Mouse (Mus musculus) kidney, postnatal 14 days (tissue): ENCODE data around the gene Ces1e.
"Not testable (repeated sequence)": the region's sequence is repeated elsewhere in the genome, so short reads cannot be mapped to it uniquely, and the experiment has no call there.

Experiments
- DNase-seq: peaks from one replicate; pipeline ENCODE4 v3.0.0; 2022; ENCODE audit warnings: mixed read lengths

Gene Ces1e

DNA sequence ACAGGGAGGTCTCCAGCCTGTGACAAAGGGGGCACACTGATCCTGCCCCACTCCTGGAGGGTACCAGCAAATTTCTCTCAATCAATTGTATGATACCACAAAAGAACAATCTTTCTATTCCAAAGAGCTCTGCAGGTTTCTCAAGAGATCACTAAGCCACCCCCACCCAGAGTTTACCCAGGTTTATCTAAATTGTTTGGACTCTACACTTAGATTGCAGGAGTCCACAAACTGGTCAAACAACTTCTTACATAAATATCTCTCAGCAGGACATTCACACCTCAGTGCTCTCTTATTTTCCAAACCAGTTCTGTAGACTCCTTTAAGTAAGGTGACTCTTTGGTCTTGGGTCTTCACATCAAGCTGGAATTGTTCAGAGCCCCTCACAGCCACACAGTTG lies at the start of gene Ces1e:
TSS of gene Ces1e (minus strand) at position 174 of the 400 bp plus-strand sequence.
- peak; percentile 7 for DNase-seq

GRCm38 (mm10) chr8:93278176-93278805 lies 48.9 kb upstream of the Ces1e start:
- DNase-seq: no peak

- no peak for DNase-seq
Measured at GRCm38 (mm10) chr8:93274609-93275008, 45.2 kb upstream of the Ces1e start.

DNA sequence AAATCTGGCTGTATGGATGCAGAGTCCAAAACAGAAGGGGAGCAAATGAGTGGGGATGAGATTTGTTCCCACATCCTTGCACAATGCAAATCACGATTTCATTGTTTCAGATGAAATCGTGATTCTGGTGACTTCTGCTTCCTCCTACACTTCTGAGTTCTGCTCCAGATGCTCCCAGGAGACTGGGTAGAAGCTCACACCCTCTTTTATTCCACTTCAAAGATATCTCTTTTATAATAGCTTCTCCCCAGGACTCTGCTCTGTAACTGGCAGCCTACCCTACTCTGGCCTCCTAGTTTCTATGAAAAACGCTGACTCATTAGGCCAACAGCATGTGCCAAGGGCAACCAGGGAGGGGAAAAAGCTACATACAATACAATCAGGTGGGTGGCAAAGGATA lies 43.9 kb upstream of the Ces1e start:
- peak; percentile 6 for DNase-seq

GRCm38 (mm10) chr8:93272686-93273085 lies 43.3 kb upstream of the Ces1e start:
- peak; percentile 46 for DNase-seq

DNA sequence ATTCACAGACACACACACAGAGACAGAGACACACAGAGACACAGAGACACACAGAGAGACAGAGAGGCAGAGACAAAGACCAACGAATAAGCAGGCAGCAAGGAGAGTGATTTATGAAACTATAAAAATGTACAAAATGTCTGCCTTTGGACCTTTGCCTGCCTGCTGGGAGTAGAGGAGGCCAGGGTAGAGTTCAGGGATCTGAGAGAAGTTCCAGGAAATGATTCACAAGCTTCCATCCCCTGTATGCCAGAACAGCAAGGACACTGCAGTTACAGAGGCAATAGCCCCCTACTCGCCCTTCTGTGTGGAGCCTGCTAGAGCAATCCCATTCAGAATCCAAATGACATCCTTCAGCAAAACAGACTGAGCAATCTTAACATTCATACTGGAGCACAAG lies 32.0 kb upstream of the Ces1e start:
- peak; percentile 12 for DNase-seq

- no peak for DNase-seq
Measured at GRCm38 (mm10) chr8:93252400-93252925, 23.0 kb upstream of the Ces1e start.

DNA sequence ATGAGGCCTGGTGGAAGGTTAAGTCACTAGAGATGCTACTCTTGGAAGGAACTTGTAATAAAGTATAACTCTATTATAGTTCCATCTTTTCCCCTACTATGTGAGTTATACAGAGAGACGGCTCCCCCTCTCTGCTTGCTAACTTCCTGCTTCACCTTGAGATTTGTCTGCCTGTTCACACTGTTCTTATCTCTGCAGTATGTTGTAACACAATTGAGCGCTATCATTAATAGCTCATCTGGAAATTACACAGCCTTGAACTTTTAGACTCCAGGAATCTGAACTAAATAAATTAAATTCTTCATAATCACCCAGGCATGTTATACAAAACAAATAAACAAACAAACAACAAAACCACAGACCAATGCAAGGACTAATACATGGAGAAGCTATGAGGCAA lies 16.6 kb upstream of the Ces1e start:
- DNase-seq: no peak

DNA sequence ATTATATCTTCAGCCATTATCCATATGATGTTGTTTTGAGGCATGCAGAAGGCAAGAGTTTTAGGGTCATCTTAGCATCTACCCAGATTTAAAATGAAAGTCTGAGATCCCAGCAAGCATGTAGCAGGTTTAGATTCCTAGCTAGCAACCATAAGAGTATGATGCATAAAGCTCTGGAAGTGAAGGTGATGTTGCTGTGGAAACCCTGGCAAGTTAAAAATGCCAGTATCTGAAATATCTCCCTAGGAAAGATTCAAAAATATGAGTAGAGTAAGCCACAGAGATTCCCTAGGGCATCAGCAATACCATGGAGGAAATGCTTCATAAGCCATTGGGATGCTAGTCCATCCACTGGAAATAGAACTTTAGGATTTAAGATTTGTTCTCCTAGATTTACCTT lies 10.5 kb upstream of the Ces1e start:
- DNase-seq: no peak

DNA sequence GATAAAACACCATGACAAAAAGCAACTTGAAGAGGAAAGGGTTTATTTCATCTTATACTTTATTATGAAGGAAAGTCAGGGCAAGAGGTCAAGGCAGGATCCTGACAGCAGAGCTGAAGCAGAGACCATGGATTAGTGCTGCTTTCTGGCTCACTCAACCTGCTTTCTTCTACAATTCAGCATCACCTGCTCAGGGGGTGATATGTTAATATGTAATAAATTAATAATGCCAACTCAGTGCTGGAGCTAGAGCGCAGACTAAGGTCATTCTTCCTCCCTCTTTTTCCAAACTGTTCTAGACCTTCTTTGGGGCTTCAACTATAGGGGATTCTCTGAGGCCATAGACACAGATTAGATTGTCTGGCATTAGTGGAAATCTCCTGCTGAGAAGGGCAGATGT lies 6.3 kb upstream of the Ces1e start:
- no peak for DNase-seq

- no peak for DNase-seq
Measured at GRCm38 (mm10) chr8:93234706-93235105, 5.3 kb upstream of the Ces1e start.

- DNase-seq: no peak
Measured at GRCm38 (mm10) chr8:93234068-93234467, 4.6 kb upstream of the Ces1e start.

DNA sequence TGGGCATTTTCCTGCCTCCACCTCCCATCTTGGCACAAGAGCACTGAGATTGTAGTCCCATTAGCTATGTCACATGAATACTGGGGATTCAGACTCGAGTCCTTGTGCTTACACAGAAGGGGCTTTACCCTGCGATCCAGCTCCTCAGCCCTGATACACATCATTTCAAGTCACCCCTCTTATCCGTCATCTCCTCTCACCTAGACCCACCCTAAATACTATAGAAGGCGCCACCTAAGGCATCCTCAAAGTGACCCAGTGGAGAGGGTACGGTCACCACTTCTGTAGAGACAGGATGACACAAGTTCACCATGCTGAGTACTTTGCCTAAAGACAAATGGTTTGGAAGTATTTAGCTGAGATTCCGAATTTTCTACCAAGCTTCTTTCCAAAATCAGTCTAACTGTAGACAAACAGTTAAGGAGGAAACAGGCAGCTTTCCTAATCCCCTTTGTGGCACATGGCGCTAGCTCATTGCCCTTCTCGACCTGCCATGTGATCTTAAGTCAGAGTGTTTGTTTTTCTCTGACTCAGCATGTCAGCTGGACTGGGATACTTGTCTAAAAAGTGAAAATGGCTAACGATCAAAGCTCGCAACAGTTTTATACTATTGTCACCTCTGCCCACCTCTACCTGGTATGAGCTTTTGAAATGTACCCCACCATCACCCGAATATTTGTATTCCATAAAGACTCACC lies 597 bp downstream of the Ces1e start:
- peak; percentile 25 for DNase-seq

DNA sequence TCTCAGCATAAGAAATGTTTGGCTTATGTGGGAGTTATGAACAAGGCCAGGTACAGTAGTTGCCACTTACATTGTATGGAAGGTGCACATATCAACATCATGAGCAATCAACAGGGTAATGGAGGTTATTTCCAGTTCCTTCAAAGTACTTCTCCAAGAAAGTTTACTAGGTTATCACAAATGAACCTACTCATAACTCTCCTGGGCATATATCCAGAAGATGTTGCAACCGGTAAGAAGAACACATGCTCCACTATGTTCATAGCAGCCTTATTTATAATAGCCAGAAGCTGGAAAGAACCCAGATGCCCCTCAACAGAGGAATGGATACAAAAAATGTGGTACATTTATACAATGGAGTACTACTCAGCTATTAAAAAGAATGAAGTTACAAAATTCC lies 2.9 kb downstream of the Ces1e start:
- DNase-seq: not testable (repeated sequence)

- DNase-seq: no peak
Measured at GRCm38 (mm10) chr8:93221896-93222295, 7.5 kb downstream of the Ces1e start.

DNA sequence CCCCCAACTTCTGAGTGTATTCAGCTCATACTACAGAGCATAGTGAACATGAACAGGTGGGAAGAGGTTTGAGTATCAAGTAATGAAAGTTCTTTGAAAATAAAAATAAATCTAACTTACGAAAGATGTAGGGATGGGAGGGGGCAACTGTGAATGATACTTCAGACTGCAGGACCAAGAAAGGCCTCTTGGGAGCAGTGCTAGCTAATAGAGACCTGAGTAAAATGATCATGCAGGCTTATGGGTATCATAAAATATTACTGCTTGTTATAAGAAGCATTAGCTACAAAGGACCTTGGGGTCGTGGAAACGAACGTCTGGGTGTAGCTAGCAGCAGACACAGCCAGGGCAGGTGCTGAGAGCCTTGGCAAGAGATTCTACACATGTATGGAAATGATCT lies 11.6 kb downstream of the Ces1e start:
- DNase-seq: no peak

DNA sequence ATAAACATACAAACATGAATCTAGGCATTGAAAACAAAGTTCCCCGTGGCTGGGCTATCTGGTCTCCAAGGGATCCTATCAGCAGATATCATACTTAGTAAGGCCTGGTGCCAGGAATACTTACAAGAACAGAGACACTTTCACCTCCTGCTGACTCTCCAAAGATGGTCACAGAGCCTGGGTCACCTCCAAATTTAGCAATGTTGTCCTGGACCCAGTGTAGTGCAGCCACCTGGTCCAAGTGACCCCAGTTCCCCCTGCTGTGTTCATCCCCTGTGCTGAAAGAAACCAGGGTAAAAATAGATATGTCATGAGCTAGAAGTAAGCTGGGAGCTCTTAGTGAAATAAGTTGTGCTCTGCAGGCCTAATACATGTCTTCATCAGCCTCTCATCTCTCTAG lies 12.0 kb downstream of the Ces1e start:
- no peak for DNase-seq

DNA sequence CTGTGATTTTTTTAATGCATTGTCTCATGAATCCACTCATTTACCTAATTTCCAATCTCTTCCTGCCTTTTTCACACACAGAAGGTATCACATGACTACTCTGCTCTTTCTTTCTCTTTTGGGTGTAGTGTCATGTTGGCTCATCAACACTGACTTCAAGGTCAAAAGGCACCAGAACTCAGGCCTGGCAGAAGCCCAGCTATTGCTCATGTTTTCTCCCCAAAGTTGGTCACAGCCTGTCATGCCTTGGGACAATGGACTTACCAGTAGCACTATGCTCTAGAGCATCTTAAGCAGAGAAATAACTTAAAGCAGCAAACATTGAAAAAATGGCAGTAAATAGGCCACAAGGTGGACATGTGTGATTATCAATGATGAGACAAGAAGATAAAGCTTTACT lies 18.3 kb downstream of the Ces1e start:
- no peak for DNase-seq

DNA sequence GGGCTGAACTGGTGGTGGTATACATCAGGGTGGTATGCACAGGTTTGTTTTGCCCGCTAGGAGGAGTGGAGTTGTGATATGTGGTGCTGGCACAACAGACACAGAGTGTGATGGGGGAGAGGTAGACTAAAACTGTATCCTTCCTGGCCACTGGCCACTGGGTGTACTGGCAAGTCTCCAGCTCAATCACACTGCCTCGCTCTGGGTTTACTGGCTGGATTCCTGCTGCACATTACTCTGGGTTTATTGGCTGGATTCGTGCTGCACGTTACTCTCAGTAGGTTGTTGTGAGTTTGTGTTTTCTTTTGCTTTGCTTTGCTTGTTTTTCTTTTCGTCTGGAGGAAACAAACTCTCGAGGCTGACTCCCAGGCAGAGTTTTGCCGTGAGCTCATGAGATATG lies 30.3 kb downstream of the Ces1e start:
- peak; percentile 30 for DNase-seq

DNA sequence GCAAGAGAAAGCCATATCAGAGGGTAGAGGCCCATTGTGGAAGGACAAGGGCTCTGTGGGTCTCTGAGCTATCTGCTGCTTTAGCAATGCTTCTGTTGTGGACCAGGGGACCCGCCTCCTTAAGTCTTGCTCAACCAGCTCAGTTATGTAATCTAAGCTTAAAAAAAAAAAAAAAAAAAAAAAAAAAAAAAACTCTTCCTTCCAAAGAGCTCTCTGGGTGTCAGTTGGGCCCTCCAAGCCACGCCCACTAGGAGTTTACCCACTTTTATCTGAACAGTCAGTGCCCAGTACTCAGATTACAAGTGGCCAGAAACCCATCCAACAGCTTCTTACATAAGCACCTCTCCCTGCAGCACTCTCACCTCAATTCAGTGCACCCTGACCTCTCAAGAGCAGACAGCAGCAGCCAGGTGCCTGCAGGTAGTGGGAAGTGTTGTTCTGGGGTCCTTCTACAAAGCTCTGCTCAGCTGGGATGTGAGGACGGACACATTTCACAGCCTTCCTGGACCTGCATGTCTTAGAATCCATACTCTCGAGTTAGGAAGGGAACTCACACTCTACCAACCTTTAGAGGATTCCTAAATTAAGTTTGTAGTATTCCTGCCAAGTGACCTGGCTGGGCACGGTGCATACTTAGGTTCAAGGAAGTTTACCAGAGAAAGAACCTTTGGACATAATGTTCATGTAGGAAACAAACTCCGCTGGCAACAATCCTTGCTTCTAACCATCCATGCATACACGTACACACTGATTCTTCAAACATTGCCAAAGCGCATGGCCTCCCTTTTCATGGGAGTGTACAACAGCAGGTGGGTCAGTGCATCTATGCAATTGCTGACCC lies 31.5 kb downstream of the Ces1e start, which contains the start of gene Ces1d:
TSS of gene Ces1d (minus strand) at position 154 of the 841 bp plus-strand sequence.
- peak; percentile 79 for DNase-seq

DNA sequence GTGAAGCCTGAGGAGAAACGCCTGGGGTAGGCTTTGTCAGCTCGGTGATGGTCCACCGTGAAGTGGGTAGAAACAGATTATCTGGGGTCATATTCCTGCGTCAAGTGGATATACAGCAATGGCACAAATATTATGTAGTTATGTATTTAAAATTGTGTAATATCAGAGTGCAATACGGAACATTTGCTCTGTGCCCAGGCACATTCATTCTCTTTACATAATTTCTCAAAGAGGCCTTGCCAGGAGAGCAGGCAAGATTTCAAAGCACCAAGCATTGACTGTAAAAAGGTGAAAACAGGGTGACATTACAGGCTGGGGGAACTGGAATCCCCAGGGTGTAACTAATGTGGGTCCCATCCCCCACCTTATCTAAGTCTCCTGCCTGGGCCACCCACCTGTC lies 33.0 kb downstream of the Ces1e start:
- no peak for DNase-seq

DNA sequence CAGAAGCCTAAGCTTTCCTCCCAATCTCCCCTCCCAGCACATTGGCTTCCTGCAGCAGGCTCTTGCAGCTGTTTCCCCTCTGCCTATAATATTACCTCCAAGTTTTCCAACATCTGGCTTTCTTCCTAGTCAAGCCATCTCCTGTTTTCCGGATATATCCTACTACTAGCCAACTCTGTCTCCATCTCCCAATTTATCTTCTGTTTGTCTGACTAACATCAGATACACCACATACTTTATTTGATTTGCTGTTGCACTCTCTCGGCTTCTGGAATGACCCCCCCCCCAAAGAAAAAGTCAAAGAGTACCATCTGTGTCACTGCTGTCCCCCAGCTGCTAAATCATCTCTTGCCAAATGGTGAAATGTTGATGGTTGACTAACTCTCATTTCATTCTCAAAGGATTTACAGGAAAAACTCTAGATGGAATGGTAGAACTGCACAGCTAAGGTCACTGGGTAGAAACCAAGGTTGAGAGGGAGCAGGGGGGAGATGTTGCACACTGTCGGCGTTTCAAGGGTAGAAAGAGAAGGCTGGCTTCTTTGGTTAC lies 48.8 kb downstream of the Ces1e start:
- no peak for DNase-seq

GRCm38 (mm10) chr8:93176593-93176992 lies 52.8 kb downstream of the Ces1e start:
- no peak for DNase-seq
